Mouse (Mus musculus) heart, adult 11 months (tissue): ENCODE results near the gene Atp1b1.

Experiments
- DNase-seq: peaks from one replicate; pipeline ENCODE4 v3.0.0; 2022

Atp1b1 gene

GRCm38 (mm10) chr1:164461726-164462125, 3.6 kb upstream of the Atp1b1 start:
- DNase-seq = peak; percentile 98

- peak; percentile 91 for DNase-seq
These were observed 3.0 kb upstream of the Atp1b1 start for GRCm38 (mm10) chr1:164460921-164461697.

GRCm38 (mm10) chr1:164459127-164459905, 1.2 kb upstream of the Atp1b1 start:
- DNase-seq = no peak

- DNase-seq = peak; percentile 98
These were observed 481 bp upstream of the Atp1b1 start for GRCm38 (mm10) chr1:164458621-164459051.

- DNase-seq = peak; percentile 98
These were observed 467 bp downstream of the Atp1b1 start for GRCm38 (mm10) chr1:164457531-164458244.

GRCm38 (mm10) chr1:164456731-164457130, 1.4 kb downstream of the Atp1b1 start:
- DNase-seq = no peak

GRCm38 (mm10) chr1:164456065-164456464, 2.1 kb downstream of the Atp1b1 start:
- no peak for DNase-seq

- no peak for DNase-seq
These were observed 2.5 kb downstream of the Atp1b1 start for GRCm38 (mm10) chr1:164455614-164456013.

- DNase-seq = peak; percentile 93
These were observed 3.3 kb downstream of the Atp1b1 start for GRCm38 (mm10) chr1:164454747-164455400.

- no peak for DNase-seq
These were observed 4.4 kb downstream of the Atp1b1 start for GRCm38 (mm10) chr1:164453739-164454138.

GRCm38 (mm10) chr1:164453146-164453545, 5.0 kb downstream of the Atp1b1 start:
- no peak for DNase-seq

- DNase-seq = no peak
These were observed 5.6 kb downstream of the Atp1b1 start for GRCm38 (mm10) chr1:164452580-164452979.

- DNase-seq = no peak
These were observed 6.8 kb downstream of the Atp1b1 start for GRCm38 (mm10) chr1:164451346-164451745.

- DNase-seq = no peak
These were observed 7.5 kb downstream of the Atp1b1 start for GRCm38 (mm10) chr1:164450644-164451043.

- no peak for DNase-seq
These were observed 7.9 kb downstream of the Atp1b1 start for GRCm38 (mm10) chr1:164450231-164450630.

GRCm38 (mm10) chr1:164449626-164450025, 8.5 kb downstream of the Atp1b1 start:
- no peak for DNase-seq

GRCm38 (mm10) chr1:164447521-164447920, 10.6 kb downstream of the Atp1b1 start:
- no peak for DNase-seq

GRCm38 (mm10) chr1:164446535-164446934, 11.6 kb downstream of the Atp1b1 start:
- no peak for DNase-seq

GRCm38 (mm10) chr1:164445620-164446162, 12.5 kb downstream of the Atp1b1 start:
- DNase-seq = no peak

GRCm38 (mm10) chr1:164441408-164441974, 16.7 kb downstream of the Atp1b1 start:
- peak; percentile 92 for DNase-seq

- DNase-seq = no peak
These were observed 17.3 kb downstream of the Atp1b1 start for GRCm38 (mm10) chr1:164440708-164441407.
